Mouse (Mus musculus) CH12F3 (cell line): ENCODE measurements at regions not wholly inside any gene's neighbourhood (a gene's known extent, or its start where the extent isn't known, plus 50 kb on each side); places are given as distances from the start of the nearest gene placed in this dataset.

Source experiments
- in situ Hi-C: fragments of 300-500 bp; cut with MboI; formaldehyde crosslinking; loops from 2 replicates; pipeline ENCODE4 v1.14.3; 2020; ENCODE audit warnings: low sequenced_read_pairs

- in situ Hi-C loops = no loop called here
Observed at GRCm38 (mm10) chr2:128217784-128218467, 92.1 kb downstream of the Bcl2l11 start.

DNA sequence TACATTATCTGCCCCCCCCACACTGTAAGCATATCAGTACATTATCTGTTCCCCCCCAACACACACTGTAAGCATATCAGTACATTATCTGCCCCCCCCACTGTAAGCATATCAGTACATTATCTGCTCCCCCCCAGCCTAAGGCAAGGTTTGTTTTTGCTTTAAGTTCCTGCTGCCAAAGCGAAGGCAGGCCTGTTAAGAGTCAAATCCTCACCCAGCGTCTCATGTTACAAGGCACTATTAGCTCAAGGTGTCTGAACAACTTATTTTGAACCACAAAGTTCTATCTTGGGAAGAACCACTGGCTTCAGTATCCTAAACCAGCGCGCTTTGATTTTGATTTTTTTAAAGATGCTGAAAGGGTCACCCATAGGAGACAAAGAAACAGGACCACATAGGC is 93.1 kb downstream of the Bcl2l11 start:
- in situ Hi-C loops = no loop called here

- in situ Hi-C loops = no loop called here
Observed at GRCm38 (mm10) chr2:128221055-128221454, 95.2 kb downstream of the Bcl2l11 start.

GRCm38 (mm10) chr2:128221657-128222056 is 95.8 kb downstream of the Bcl2l11 start:
- in situ Hi-C loops = no loop called here

DNA sequence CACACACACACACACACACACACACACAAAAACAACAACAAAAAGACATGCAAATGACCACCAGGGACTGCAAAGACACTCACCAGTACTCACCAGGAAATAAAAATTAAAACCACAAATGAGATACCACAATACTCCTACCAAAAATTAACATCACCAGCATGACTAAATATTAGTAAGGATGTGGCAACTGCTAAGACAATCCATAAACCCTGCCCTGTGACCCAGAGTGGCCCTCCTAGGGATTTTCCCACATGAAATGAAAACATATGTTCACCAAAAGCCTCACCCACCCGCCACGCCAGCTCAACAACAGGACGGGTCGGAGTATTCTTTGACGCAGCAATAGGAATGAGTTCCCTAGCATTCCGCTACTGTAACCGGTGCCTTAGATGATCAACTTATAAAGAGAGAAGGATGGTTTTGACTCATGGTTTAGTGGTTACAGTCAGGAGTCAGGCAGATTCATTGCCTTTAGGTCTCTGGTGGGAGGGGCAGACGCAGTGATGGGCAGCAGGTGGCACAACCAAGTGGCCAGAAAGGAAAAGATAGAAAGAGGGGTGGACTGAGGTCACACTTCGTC is 100.7 kb downstream of the Bcl2l11 start:
- in situ Hi-C loops = no loop called here

DNA sequence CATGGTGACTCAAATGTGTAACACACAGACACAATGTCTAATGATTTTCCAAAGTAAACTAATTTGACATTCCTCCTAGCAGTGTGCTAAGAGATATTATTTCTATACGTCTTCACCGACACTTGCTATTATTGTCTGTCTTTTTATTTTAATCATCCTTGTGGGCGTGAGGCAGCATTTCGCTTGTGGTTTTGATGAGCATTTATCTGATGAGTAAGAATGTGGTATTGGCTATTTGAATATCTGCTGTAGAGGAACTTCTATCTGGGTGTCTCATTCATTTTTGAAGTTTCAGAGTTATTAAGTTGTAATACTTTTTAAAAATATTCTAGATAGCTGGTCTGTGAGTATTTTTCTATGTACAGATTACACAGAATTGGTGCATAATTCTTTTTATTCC is 103.9 kb downstream of the Bcl2l11 start:
- in situ Hi-C loops = no loop called here

DNA sequence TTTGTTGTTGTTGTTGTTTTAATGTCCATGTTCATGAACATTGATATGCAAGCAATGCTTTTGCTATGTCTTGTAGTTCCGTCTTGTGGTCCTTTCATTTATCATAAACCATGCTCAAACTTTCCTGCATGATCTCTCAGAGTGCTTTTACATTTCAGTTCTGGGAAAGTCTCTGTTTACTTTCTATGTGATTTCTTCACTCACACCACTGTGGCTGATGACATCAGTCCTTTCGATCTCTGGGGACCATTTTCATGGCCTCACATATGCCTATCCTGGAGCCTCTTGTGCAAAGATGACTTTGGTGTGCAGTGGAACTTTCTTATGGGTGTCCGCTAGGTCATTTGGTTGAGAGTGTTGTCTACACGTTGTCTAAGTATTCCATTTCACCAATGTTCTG is 105.1 kb downstream of the Bcl2l11 start:
- in situ Hi-C loops = no loop called here

GRCm38 (mm10) chr2:128231338-128231737 is 105.5 kb downstream of the Bcl2l11 start:
- in situ Hi-C loops = no loop called here

DNA sequence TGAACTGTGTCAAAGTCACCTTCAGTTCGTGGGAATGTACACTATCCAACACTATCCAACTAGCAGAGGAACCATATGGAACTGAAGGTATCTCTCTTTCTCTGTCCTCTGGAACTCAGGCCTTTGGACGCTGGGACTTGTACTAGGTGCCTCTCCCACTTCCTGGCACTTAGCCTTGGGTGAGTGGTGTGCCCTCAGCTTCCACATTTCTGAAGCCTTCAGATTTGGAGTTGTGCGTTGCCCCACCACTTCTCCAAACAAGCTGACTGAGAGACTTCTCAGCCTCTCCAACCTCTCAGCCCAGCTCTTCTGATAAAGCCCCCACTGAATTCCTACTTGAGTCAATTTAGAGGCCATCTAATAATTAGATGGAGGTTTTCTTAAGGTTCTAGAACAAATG is 106.2 kb downstream of the Bcl2l11 start:
- in situ Hi-C loops = no loop called here

- in situ Hi-C loops = no loop called here
Observed at GRCm38 (mm10) chr2:128235127-128235526, 109.3 kb downstream of the Bcl2l11 start.

DNA sequence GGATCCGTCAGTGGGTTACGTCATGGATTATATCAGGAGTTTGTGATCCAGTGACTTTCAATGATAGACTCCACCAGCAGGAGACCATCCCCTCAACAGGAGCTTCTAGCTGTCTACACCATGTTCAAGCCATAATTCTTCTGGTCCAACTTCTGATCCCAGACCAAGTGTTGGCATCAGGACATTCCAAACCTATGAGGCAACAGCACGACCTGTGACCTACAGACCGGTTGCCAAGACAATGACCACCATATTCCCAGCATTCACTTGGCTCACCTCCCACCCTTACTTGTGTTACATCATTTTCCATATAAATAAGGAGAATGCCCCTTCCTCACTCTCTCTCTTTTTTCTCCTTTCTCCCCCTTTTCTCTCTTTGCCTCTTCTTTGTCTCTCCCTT is 113.6 kb downstream of the Bcl2l11 start:
- in situ Hi-C loops = no loop called here

DNA sequence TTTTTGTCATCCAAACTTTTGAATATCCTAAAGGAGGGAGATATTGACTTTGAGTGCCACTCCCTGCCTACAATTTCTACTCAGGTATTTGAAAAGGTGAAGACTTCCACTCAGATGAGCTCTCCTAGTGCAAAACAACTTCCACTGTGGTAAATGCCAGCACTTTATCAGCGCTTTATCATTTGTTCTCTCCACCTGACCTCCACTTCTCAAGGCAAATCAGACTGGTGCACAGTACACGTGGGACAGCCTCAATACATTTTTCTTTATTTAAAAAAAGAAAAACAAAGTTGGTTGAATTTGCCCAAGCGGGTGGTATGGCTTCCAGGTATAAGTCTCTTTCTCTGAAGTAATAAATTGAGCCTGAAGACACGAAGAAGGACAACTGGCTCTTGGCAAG is 114.2 kb downstream of the Bcl2l11 start:
- in situ Hi-C loops = no loop called here

DNA sequence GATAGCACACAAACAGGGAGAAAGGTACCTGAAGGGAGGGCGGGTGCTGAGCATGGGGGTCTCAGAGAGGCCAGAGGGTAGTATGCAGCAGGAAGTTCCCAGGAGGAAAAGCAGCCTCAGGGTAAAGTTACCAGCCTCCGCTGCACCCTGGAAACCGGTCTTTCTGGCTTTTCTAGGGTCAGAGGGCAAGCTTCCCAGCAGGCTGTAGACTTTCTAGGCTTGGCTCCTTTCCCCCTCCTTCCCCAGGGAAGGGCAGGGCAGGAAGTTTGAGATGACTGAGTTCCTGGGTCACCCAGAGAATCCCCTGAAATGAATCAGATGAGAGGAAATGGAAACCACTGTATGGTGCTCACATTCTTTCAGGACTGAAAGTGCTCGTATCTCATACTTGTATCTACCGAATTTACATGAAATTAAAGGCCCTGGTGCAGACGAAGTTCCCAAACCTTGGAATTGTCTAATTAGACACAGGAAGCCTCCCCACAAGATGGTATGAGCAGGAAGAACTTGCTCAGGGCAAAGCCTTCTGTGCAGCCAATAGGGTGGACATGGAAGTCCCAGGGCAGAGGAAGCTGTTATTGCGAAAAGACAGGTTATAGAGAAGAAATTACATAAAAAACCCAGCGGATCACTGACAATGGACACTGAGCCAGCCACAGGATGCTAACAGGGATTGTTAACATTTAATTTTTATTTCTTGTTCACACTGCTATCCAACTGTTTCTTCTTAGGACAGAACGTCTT is 114.9 kb downstream of the Bcl2l11 start:
- in situ Hi-C loops = no loop called here

- in situ Hi-C loops = no loop called here
Observed at GRCm38 (mm10) chr2:128241280-128241665, 115.4 kb downstream of the Bcl2l11 start.

DNA sequence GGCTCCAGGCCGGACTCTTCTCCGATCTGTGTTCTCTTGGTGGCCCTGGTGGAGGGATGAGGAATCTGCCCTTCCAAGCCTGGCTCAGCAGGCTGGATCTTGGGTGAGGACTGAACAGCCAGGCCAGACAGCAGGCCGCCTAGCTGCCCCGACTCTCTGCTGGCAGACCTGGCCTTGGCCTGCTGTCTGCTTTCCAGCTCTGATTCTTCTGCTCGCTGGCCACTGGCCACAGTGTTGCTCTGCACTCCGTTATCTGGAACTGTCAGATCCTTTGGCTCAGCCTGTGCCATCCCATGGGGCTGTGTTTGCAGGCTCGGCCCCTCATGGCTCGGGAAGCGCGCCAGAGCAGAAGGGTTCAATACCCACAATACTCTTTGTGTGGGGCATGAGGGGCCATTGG is 119.7 kb downstream of the Bcl2l11 start:
- in situ Hi-C loops = no loop called here

- in situ Hi-C loops = no loop called here
Observed at GRCm38 (mm10) chr2:128247967-128248366, 122.1 kb downstream of the Bcl2l11 start.

DNA sequence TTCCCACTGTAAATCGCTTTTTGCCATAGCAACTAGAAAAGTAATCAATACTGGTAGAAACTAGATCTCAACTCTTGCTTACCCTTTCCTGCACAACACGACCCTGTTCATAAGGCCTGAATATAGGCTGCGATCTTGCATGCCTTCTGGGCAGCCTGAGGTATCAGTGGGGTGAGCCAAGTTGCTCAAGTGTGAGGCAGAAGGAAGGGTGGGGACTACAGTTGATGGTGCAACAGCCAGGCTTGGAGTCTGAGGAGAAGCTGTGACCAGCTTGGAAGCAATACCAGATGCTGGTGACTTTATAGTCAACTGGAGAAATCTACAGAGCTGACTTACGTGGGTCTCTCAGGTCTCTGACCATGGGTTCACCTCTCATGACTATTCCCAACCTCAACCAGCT is 123.3 kb downstream of the Bcl2l11 start:
- in situ Hi-C loops = no loop called here

DNA sequence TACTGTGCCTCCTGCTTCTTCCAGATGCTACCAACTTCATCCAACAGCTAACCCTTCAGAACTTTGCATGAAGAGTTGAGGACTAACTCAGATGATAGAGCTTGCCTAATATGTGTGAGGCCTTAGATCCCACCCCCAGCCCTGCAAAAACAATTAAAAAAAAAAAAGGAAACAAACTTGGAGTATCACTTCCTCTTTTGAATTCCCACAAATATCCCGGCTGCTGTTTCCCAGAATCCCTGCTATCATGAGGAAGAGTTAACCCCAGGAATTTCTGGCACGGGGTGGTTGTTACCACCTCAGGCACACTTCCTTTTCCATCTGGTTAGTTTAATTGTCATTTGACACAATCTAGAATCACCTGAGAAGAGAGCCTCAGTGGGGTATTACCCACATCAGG is 123.8 kb downstream of the Bcl2l11 start:
- in situ Hi-C loops = no loop called here

DNA sequence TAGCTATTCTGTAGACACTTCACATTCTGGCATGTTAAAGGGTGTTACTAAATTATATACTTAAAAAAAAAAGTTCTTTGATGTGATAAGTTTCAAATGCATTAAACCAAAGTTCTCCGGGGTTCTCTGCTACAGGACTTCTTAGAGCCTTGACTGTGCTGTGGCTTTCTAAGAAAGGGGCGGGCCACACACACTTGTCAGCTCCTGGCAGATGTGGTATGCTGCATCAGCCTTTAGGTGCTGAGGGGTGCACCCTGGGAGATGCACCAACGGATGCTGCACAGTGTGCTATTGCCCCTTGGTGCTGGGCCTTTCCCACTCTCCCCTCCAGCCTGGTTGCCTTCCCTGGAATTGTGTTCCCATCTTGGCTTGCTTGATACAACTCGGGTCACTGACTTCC is 125.0 kb downstream of the Bcl2l11 start:
- in situ Hi-C loops = no loop called here

DNA sequence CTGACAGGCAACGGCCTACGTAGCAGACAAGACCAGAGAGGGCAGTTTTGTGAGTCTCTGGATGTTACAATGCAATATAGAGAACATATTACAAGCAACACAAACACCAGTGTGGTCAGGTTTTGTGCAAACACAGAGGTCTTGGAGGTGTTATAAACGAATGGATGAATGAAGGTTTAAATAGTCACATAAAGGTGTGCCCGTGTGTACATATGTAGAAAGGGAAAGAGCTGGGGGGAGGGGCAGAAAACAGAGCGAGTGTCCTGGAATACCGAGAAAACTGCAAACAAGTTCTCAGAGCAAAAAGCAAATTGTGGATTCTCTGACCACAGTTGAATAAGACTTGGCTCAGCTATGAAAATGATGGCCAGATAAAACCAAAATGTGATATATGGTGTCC is 130.8 kb downstream of the Bcl2l11 start:
- in situ Hi-C loops = no loop called here

- in situ Hi-C loops = no loop called here
Observed at GRCm38 (mm10) chr2:128257262-128257661, 131.4 kb downstream of the Bcl2l11 start.

- in situ Hi-C loops = no loop called here
Observed at GRCm38 (mm10) chr2:128263880-128264279, 138.0 kb downstream of the Bcl2l11 start.
